ENCODE assay signal across 8 mouse cellular contexts in genomic region chr3:54692202-54693055, GRCm38 (mm10). TPM values are rescaled to one million over a fixed set of nuclear protein-coding genes. Genes with fewer than 3 reads are reported as not detected.
DNase-seq lines count a peak whose midpoint lies in the region; ATAC-seq lines count a peak whose summit lies in the region.

Gene Supt20, plus strand, starts transcription at chr3:54692807.

- peak; percentile 96 for DNase-seq in adipocyte (ENCODE audit: low spot score)
- peak; percentile 97 for DNase-seq in embryo, embryonic 10 days (ENCODE audit: low spot score)
- peak; percentile 90 for DNase-seq in gastrocnemius, postnatal 10 days
- DNase-seq in induced T-regulatory cell, adult 2 months (ENCODE audit: low read depth) = peak; percentile 96
- DNase-seq in left cerebral cortex, adult 9 months (ENCODE audit: low spot score in 2 of 2) = peak; percentile 87 to 93
- peak; percentile 89 for DNase-seq in right cerebral cortex, postnatal 14 days
- DNase-seq in urinary bladder, postnatal 36 days (ENCODE audit: low spot score in 2 of 2) = peak; percentile 86 to 91

- ATAC-seq in megakaryocyte progenitor cell, adult 5-6 weeks (replicated peaks; ENCODE audit: poor library complexity) = peak; percentile 95

RNA-seq across cellular contexts. Expression of gene Supt20, which starts in this region (rescaled TPM):
- 10 to 100 TPM; 25.7 to 26.3 TPM for total RNA-seq in gastrocnemius, postnatal 10 days (2021)
- 92.6 and 93.8 TPM in 2 replicates for total RNA-seq in megakaryocyte progenitor cell, adult 5-6 weeks (2015)
- total RNA-seq in megakaryocyte progenitor cell, adult 5-6 weeks (2017) = 47.4 and 84.9 TPM in 2 replicates

Comparison
In these comparisons a context has a peak if more than half of its experiments do, and no peak if none do; other contexts are left out.
1. Peak in every context shown above with its lines: DNase-seq and ATAC-seq.